Mouse (Mus musculus): ENCODE data around the gene Gls.

DNA sequence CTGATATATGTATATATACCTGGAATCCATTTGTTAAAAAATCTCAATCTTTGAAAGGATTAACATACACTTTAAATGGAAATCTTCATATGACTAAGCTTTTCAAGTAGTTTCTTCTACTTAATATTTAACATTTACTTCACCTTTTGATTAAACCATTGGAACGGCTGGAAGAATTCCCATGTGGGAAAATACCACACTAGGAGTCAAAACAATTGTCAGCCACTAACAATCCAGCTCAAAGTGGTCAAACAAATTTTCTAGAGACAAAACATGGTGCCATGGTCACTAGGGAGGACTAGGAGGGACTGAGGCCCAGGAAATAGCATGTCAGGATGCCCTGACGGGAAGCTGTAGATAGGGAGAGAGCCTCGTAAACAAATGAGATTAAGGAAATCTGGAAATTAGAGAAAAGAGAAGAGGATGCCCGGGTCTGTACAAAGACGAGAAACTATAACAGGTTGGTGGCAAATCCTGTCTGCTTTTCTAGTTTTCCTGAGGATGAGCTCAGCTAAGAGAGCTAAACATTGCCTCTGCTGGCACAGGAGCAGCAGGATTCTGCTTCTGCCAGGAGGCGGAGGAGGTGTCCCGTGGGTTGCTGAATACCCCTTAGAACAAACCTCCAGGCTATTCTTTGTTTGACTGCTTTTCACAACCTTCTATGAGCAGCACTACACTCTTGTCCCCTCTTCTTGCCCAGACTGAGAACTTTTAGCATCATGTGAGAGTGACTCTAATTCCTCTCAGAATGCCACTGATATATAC is 47.0 kb upstream of the Gls start:
- no peak for TF ChIP-seq CTCF (IDR thresholded peaks at IDR 0.05; ENCODE audit: extremely low read depth, insufficient read depth, insufficient read length, insufficient replicate concordance)
- TF ChIP-seq POLR2A (IDR thresholded peaks at IDR 0.05; ENCODE audit: low read depth, low read length) = no peak

Measured in spleen, adult 2 months (tissue).